Mouse (Mus musculus): Measurements from ENCODE around the gene Pdia4.
"Not testable (repeated sequence)": the region's sequence is repeated elsewhere in the genome, so short reads cannot be mapped to it uniquely, and the experiment has no call there.

Gene Pdia4

GRCm38 (mm10) chr6:47813257-47813878 is at the start of gene Pdia4:
TSS of gene Pdia4 (minus strand) at chr6:47813430.
- peak; percentile 84 for DNase-seq (ENCODE audit: extremely low spot score, low read depth, low spot score)

DNA sequence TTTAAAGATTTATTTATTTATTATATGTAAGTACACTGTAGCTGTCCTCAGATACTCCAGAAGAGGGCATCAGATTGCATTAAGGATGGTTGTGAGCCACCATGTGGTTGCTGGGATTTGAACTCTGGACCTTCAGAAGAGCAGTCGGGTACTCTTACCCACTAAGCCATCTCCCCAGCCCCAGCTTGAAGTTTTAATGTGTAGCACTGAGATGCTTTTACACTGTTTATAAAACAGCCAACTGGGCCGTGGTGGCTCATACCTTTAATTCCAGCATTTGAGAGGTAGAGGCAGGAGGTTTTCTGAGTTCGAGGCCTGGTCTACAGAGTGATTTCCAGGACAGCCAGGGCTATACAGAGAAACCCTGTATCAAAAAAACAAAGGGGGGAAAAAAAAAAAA is 44.5 kb upstream of the Pdia4 start:
- not testable (repeated sequence) for DNase-seq (ENCODE audit: extremely low spot score, low read depth, low spot score)

DNA sequence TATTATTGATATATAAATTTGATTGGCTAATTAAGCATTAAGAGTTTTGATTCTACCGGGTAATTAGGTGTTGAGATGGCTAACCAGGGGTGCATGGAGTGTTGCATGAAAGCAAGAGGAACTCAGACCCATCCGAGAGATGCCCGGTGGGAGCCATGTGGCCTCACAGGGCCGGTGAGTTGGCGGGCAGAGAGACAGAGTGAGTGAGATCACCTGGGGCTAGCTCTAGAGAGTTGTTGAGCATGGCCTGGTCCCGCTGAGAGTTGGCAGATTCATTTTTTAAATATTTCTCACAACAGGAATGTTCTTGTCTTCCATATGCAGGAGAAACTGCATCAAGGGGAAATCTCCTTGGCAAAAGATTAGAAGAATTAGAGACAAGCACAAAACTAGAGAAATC is 44.0 kb upstream of the Pdia4 start:
- no peak for DNase-seq (ENCODE audit: extremely low spot score, low read depth, low spot score)

DNA sequence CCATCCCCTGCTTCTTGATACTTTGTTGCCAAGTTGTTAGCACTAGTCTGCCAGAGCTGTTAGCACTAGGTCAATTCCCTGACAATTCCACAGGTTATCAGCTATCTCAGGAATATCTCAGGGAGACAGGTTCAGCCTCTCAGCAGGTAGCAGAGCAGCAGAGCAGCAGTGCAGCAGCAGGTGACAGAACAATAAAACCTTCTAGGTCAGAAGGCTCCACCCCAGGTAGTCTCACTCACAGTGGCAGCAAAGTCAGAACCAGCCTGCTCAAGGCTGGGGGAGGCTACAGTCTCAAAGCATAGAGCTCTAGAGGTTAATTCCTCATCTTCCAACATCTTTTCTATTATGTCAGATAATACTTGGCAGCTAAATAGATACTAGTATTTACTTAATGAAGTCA is 32.5 kb upstream of the Pdia4 start:
- DNase-seq (ENCODE audit: extremely low spot score, low read depth, low spot score): no peak

- no peak for DNase-seq (ENCODE audit: extremely low spot score, low read depth, low spot score)
Measured at GRCm38 (mm10) chr6:47842337-47842736, 29.1 kb upstream of the Pdia4 start.

GRCm38 (mm10) chr6:47841831-47842230 is 28.6 kb upstream of the Pdia4 start:
- no peak for DNase-seq (ENCODE audit: extremely low spot score, low read depth, low spot score)

DNA sequence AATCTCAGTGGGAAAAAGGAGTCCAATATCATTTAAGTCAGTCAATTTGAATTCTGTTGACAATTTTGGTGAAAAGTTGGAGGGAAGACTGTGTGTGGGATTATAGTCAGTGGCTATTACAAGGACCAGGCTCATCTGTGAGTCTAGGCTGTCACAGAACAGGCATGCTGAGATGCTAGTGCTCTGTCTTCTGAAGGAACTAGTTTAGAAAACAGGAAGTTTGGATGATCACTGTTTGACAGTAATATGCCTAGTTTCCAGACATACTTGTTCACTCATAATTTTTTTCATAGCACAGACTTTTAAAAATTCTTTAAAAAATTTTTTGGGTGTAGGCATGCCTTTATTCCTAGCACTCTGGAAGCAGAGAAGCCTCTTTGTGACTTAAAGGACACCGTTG is 27.8 kb upstream of the Pdia4 start:
- no peak for DNase-seq (ENCODE audit: extremely low spot score, low read depth, low spot score)

DNA sequence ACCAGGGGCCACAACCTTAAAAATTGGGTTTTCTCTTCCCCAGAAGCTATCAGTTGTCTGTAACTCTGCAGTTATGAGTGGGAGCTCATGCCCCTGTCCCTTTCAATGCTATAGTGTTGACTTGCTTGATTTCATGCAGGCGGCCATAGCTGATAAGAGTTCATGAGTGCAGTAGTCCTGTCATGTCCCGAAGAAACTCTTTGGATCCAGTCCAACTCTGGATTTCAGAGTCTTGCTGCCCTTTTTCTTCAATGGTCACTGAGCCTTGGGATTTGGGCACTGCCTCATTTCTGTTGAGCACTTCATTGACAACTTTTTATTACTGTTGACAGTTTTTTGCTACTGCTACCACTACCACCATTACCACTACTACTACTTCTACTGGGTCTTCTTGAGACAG is 24.4 kb upstream of the Pdia4 start:
- no peak for DNase-seq (ENCODE audit: extremely low spot score, low read depth, low spot score)

- DNase-seq (ENCODE audit: extremely low spot score, low read depth, low spot score): no peak
Measured at GRCm38 (mm10) chr6:47835984-47836521, 22.8 kb upstream of the Pdia4 start.

DNA sequence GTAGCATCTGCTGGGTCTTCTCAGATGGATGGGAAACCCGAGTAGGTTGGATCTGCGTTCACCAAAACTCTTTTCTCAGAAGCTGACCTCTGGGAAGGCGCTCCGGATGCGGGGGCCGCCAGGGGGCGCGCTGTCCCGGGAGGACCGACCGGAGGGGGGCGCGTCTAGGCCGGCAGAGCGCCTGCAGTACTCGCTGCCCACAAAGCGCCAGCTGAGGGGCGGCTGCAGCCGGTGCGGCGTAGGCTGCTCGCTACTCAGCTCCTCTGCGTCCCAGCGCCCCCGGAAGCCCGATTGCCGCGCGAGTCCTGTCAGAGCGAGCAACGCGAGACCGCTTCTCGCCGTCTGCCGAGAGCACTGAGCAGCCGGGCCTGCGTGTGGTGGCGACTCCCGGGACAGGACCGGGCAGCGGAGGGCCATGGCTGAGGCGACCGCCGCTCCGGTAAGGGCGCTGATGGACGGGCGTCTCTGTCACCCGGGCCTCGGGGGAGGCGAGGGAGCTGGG is 22.3 kb upstream of the Pdia4 start, which contains the start of gene Zfp398:
Zfp398 (plus strand) TSS at position 180 of the 502 bp plus-strand sequence.
- DNase-seq (ENCODE audit: extremely low spot score, low read depth, low spot score): no peak

- no peak for DNase-seq (ENCODE audit: extremely low spot score, low read depth, low spot score)
Measured at GRCm38 (mm10) chr6:47832220-47832619, 19.0 kb upstream of the Pdia4 start.

DNA sequence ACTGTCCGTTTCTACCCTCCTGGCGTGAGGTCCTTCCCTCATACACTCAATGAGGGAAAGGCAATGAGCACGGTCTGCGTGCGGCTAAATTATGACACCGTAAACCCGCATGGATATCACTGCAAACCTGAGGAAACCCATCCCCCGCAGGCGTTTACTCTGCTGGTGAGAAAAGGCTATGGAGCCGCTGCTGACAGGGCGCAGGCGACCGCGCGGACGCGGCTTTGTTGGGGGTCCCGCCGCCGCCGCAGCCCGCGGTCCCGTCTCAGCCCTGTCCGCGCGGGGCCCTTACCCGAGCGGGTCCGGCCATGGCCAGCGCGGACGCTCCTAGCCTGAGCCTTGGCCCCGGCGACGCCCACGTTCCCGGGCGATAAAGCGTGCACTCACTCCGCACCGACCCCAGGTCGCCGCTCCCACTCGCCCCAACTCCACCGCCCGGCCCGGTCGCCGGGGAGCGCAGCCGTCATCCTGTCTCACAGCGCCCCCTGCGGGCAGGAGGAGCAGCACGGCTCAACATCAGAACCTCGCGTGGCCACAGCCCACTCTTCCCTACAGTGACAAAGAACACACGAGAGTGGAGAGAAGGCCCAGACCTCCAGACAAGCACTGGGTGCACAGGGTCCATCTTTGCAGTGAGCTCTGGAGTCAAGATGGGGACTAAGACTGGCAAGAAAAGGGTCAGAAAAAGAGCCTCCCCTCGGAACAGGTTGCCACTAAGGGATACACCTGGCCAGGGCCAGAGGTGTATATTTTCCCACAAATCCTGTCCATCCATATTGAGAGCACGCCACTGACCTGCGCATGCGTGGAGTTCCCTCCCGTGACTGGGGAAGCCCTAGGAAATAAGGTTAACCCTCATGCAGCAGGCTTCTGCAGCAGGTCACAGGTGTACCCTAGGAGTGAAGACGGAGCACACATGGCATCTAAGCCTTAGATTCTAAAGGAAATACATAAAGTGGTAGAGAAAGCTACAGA is 17.2 kb upstream of the Pdia4 start, which contains the start of gene Zfp786:
Zfp786 (minus strand) TSS at position 764 of the 975 bp plus-strand sequence.
- DNase-seq (ENCODE audit: extremely low spot score, low read depth, low spot score): no peak

GRCm38 (mm10) chr6:47828950-47829349 is 15.7 kb upstream of the Pdia4 start:
- no peak for DNase-seq (ENCODE audit: extremely low spot score, low read depth, low spot score)

GRCm38 (mm10) chr6:47827462-47827861 is 14.2 kb upstream of the Pdia4 start:
- no peak for DNase-seq (ENCODE audit: extremely low spot score, low read depth, low spot score)

DNA sequence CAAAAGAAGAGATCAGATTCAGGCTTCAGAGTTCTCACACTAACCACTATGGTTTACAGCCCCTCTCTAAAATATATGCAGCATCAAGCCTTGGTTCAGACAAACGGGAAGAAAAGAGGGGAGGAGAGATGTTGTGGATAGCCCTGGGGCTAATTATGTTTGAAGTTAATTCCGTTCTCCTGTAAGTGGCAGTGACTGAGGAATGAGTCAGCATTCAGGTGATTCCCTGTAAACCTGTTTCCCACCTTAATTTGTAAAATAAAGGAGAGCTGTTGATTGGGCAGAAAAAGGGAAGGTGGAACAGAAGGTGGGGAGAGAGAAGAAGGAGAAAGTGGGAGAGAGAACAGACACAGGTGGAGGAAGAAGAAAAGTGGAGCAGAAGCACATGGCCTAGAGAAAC is 11.0 kb upstream of the Pdia4 start:
- DNase-seq (ENCODE audit: extremely low spot score, low read depth, low spot score): no peak

- no peak for DNase-seq (ENCODE audit: extremely low spot score, low read depth, low spot score)
Measured at GRCm38 (mm10) chr6:47821776-47822175, 8.5 kb upstream of the Pdia4 start.

DNA sequence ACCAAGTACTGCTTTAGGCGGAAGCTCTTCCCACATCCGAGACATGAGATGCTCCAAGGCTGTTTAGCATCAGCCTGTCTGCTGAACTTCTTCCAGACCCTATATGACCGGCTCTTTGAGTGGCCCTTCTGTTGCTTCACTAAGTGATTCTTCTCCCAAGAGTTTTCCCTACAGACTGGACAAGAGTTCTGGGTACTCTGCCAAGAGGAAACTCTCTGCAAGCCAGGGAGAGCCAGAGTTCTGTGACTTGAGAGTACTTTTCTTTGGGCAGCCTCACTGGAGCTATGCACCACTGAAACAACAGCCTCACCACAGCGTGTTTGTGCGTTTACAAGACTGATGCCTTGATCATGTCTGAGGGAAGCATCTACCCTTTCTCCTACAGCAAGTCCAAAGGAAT is 8.0 kb upstream of the Pdia4 start:
- DNase-seq (ENCODE audit: extremely low spot score, low read depth, low spot score): no peak

- no peak for DNase-seq (ENCODE audit: extremely low spot score, low read depth, low spot score)
Measured at GRCm38 (mm10) chr6:47819626-47820325, 6.5 kb upstream of the Pdia4 start.

DNA sequence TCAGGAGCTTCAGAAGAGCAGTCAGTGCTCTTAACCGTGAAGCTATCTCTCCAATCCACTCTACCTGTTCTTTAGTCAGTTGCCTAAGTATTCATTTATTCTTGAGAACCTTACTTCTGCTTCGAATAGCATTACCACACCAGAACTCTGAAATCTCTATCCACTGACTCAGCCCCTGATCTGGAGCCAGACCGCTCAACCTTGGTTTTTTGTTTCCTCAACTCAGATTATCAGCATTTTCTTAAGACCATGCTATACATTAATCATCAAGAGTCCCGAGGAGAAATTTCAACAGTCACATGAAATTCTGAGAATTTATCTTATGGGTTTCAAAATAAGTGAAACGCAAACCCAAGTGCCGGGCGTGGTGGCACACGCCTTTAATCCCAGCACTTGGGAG is 5.5 kb upstream of the Pdia4 start:
- no peak for DNase-seq (ENCODE audit: extremely low spot score, low read depth, low spot score)

DNA sequence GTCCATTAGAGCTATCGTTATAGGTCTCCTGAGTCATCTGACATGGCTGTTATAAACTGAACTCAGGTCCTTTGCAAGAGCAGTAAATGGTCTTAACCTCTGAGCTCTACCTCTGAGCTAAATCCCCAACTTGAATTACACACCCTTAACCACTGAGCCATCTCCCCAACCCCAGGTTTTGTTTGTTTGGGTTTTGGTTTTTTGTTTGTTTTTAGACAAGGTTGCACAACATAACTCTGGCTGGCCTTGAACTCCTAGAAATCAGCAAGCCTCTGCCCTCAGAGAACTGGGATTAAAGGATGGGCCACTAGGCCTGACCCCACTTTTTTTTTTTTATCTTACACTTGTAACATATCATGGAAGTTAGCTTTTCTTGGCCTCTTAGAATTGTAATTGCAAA is 2.9 kb upstream of the Pdia4 start:
- DNase-seq (ENCODE audit: extremely low spot score, low read depth, low spot score): no peak
